Mouse (Mus musculus) lung, postnatal 0 days (tissue): ENCODE results near the gene Tldc2.

Experiments
- CTCF ChIP-seq: IDR thresholded peaks from 2 replicates; pipeline ENCODE4 v1.5.1; 2016; ENCODE audit warnings: antibody characterized with exemption, mild to moderate bottlenecking
- EP300 ChIP-seq: IDR thresholded peaks from 2 replicates; pipeline ENCODE4 v1.6.1; 2016; ENCODE audit warnings: antibody characterized with exemption, mild to moderate bottlenecking, control low read depth

- TF ChIP-seq CTCF (no peak), EP300 (no peak)
Observed at GRCm38 (mm10) chr2:157048395-157049181, 38.3 kb upstream of the Tldc2 start.
